Mouse (Mus musculus) brain, embryonic 14.5 days (tissue): ENCODE measurements around the gene Gata3.

Source experiments
- CTCF ChIP-seq: fragments of 200-500 bp; IDR thresholded peaks from 2 replicates; pipeline ENCODE4 v1.5.1; 2012; ENCODE audit warnings: inconsistent platforms, mild to moderate bottlenecking, moderate library complexity, borderline replicate concordance; ENCODE audit not compliant: insufficient read depth, insufficient read length; ENCODE audit errors: extremely low read depth
- POLR2A ChIP-seq: fragments of 200-500 bp; IDR thresholded peaks from 2 replicates; pipeline ENCODE4 v1.6.1; 2012; ENCODE audit warnings: mild to moderate bottlenecking, inconsistent platforms, borderline replicate concordance; ENCODE audit not compliant: poor library complexity, insufficient read depth, insufficient read length, severe bottlenecking; ENCODE audit errors: extremely low read depth

GRCm38 (mm10) chr2:9818177-9818785, 71.6 kb downstream of the Gata3 start:
- no peak for TF ChIP-seq CTCF
- no peak for TF ChIP-seq POLR2A
